ENCODE assay signal across 8 mouse cellular contexts in the genomic region with DNA sequence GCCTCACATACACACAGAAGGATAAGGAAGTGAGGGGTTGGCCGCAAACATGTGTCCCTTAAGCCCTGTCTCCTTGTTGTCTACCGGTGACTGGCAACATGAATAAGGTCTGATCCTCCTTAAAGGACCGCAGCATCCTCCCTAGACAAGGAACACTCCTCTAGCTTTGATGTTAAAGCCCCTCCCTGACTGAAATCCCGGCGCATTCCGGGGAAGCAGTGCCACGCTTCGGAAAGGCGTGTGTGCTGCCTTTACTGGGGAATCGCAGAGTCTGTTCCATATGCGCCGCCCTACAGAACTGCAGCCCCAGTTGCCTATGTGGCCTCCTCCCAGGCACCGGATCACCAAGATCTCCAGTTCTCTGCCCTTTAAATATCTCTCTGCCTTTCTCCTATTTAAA. TPM values are rescaled to one million over a fixed set of nuclear protein-coding genes. Genes with fewer than 3 reads are reported as not detected.
A peak's percentile ranks its signal among the peaks of the same experiment; 100 is the strongest.
DNase-seq lines count a peak whose midpoint lies in the region; ATAC-seq and TF ChIP-seq lines count a peak whose summit lies in the region.

No protein-coding gene starts in this region.

- ATAC-seq in forebrain, embryonic 11.5 days (replicated peaks; ENCODE audit: low FRiP score): no peak
- no peak for ATAC-seq in hindbrain, embryonic 11.5 days (ENCODE audit: low FRiP score)
- ATAC-seq in stomach, postnatal 0 days (ENCODE audit: low FRiP score, low TSS enrichment): no peak

- H3K27me3 ChIP-seq in forebrain, embryonic 11.5 days (ENCODE audit: control insufficient read depth, insufficient read depth, low read length): peaks cover 32% of the 10 kb centered on the region
- H3K27me3 ChIP-seq in hindbrain, embryonic 11.5 days (ENCODE audit: control insufficient read depth, insufficient read depth, low read length): peaks cover 15% of the 10 kb centered on the region
- peaks cover 87% of the 10 kb centered on the region for H3K27me3 ChIP-seq in midbrain, embryonic 10.5 days (ENCODE audit: low read depth, poor library complexity, severe bottlenecking)
- H3K27me3 ChIP-seq in stomach, postnatal 0 days (ENCODE audit: control insufficient read depth, insufficient read depth, low read length): peaks cover 2% of the 10 kb centered on the region; the same call in 1 of the 2 replicates

- intact Hi-C loops in left cerebral cortex, adult 2 months (cut with DNase I): loop anchor here (5.0 to 10.0 kb wide), 2 partner anchors 402 to 924 kb away; no protein-coding TSS in a partner anchor

- WGBS in forebrain, embryonic 11.5 days: 1% methylated on average over 13 of the region's 13 CpGs
- 4% methylated on average over 13 of the region's 13 CpGs for WGBS in hindbrain, embryonic 11.5 days
- WGBS in midbrain, embryonic 10.5 days: 2% methylated on average over 13 of the region's 13 CpGs
- 3% methylated on average over 13 of the region's 13 CpGs for WGBS in stomach, postnatal 0 days

- H3K9me3 ChIP-seq in forebrain, embryonic 11.5 days (ENCODE audit: control insufficient read depth, low read length): no peaks in the 10 kb centered on the region
- H3K9me3 ChIP-seq in hindbrain, embryonic 11.5 days (ENCODE audit: control insufficient read depth, low read length): no peaks in the 10 kb centered on the region
- no peaks in the 10 kb centered on the region for H3K9me3 ChIP-seq in midbrain, embryonic 10.5 days (replicated peaks)
- no peaks in the 10 kb centered on the region for H3K9me3 ChIP-seq in stomach, postnatal 0 days (ENCODE audit: control insufficient read depth, low read length)

- H3K36me3 ChIP-seq in forebrain, embryonic 11.5 days (ENCODE audit: control insufficient read depth, insufficient read depth, low read length): no peaks in the 10 kb centered on the region
- H3K36me3 ChIP-seq in hindbrain, embryonic 11.5 days (ENCODE audit: control insufficient read depth, insufficient read depth, low read length): no peaks in the 10 kb centered on the region
- H3K36me3 ChIP-seq in midbrain, embryonic 10.5 days: no peaks in the 10 kb centered on the region
- no peaks in the 10 kb centered on the region for H3K36me3 ChIP-seq in stomach, postnatal 0 days (ENCODE audit: control insufficient read depth, insufficient read depth, low read length)

- TF ChIP-seq EP300 in stomach, postnatal 0 days (optimal IDR thresholded peaks at IDR 0.05): no peak

- no peak overlapping the region for H3K27ac ChIP-seq in forebrain, embryonic 11.5 days (ENCODE audit: low read depth, low read length)
- no peak overlapping the region for H3K27ac ChIP-seq in hindbrain, embryonic 11.5 days (ENCODE audit: low read depth, low read length)
- H3K27ac ChIP-seq in left cerebral cortex, adult 2 months: peak overlapping the region; percentile 69
- no peak overlapping the region; the same call in 1 of the 2 replicates for H3K27ac ChIP-seq in midbrain, embryonic 10.5 days (replicated peaks)
- no peak overlapping the region for H3K27ac ChIP-seq in stomach, postnatal 0 days (replicated peaks)

- peaks cover 5% of the 10 kb centered on the region for H3K4me1 ChIP-seq in forebrain, embryonic 11.5 days (replicated peaks; ENCODE audit: control insufficient read depth, insufficient read depth, low read length)
- H3K4me1 ChIP-seq in hindbrain, embryonic 11.5 days (replicated peaks; ENCODE audit: control insufficient read depth, insufficient read depth, low read length): peaks cover 7% of the 10 kb centered on the region; the same call in 1 of the 2 replicates
- peaks cover 69% of the 10 kb centered on the region for H3K4me1 ChIP-seq in midbrain, embryonic 10.5 days
- H3K4me1 ChIP-seq in stomach, postnatal 0 days (replicated peaks; ENCODE audit: control insufficient read depth, insufficient read depth): peaks cover 2% of the 10 kb centered on the region; the same call in 1 of the 2 replicates

- H3K4me2 ChIP-seq in forebrain, embryonic 11.5 days (ENCODE audit: low read depth, low read length, severe bottlenecking): peak overlapping the region; percentile 100
- peak overlapping the region; percentile 84 for H3K4me2 ChIP-seq in hindbrain, embryonic 11.5 days (replicated peaks; ENCODE audit: low read depth, low read length)
- H3K4me2 ChIP-seq in stomach, postnatal 0 days (replicated peaks; ENCODE audit: low read depth): peak overlapping the region; percentile 100

- 0 out of 2 replicates have a peak overlapping the region, but pooled peaks have one; percentile 73 for H3K9ac ChIP-seq in forebrain, embryonic 11.5 days (ENCODE audit: low read length)
- peak overlapping the region; percentile 2 for H3K9ac ChIP-seq in hindbrain, embryonic 11.5 days (ENCODE audit: low read depth, low read length)
- peak overlapping the region; percentile 64; the same call in 1 of the 2 replicates for H3K9ac ChIP-seq in stomach, postnatal 0 days (ENCODE audit: low read length)

- no peak; the same call in 1 of the 2 replicates for TF ChIP-seq CTCF in left cerebral cortex, adult 2 months (IDR thresholded peaks at IDR 0.05)
- TF ChIP-seq CTCF in stomach, postnatal 0 days (IDR thresholded peaks at IDR 0.05; ENCODE audit: low read depth): 0 out of 2 replicates have a peak, but pooled peaks have one; percentile 17

- DNase-seq in kidney, adult 18-20 months: peak; percentile 18
- no peak for DNase-seq in kidney, adult 11 months
- peak; percentile 55 for DNase-seq in forebrain, embryonic 11.5 days (ENCODE audit: low spot score)
- peak; percentile 50 for DNase-seq in hindbrain, embryonic 11.5 days (ENCODE audit: low spot score)
- DNase-seq in left cerebral cortex, adult 2 months (ENCODE audit: extremely low spot score in 1 of 2, low spot score in 2 of 2): peak; percentile 61 to 64
- peak; percentile 41 for DNase-seq in midbrain, embryonic 10.5 days (ENCODE audit: low spot score)
- DNase-seq in stomach, postnatal 0 days (ENCODE audit: low spot score): peak; percentile 20
- no peak for DNase-seq in thymus, adult 18-20 months

- H3K4me3 ChIP-seq in forebrain, embryonic 11.5 days (ENCODE audit: low read depth, low read length): peak overlapping the region; percentile 72
- peak overlapping the region; percentile 85 for H3K4me3 ChIP-seq in hindbrain, embryonic 11.5 days (ENCODE audit: low read depth, low read length)
- peak overlapping the region; percentile 89 for H3K4me3 ChIP-seq in left cerebral cortex, adult 2 months
- H3K4me3 ChIP-seq in midbrain, embryonic 10.5 days: peak overlapping the region; percentile 89
- peak overlapping the region; percentile 66 for H3K4me3 ChIP-seq in stomach, postnatal 0 days (ENCODE audit: low read depth, low read length)

RNA-seq across cellular contexts. Expression of a gene that starts 1.6 kb away (rescaled TPM):
- 3.5 and 4.3 TPM in 2 replicates for polyA plus RNA-seq in forebrain, embryonic 11.5 days (2014; fragmentation: Nextera tagmentation; extraction: Ambion mirVana)
- polyA plus RNA-seq in hindbrain, embryonic 11.5 days (2014; fragmentation: Nextera tagmentation; extraction: Ambion mirVana): 6.3 and 8.1 TPM in 2 replicates
- 10 to 100 TPM; 70.2 to 71.6 TPM for total RNA-seq in left cerebral cortex, adult 2 months (2021)
- 1.2 and 1.6 TPM in 2 replicates for polyA plus RNA-seq in midbrain, embryonic 10.5 days (2016; fragmentation: Nextera tagmentation; extraction: Ambion mirVana)
- 1.1 and 1.2 TPM in 2 replicates for polyA plus RNA-seq in stomach, postnatal 0 days (2015; fragmentation: Nextera tagmentation; extraction: Ambion mirVana)

Comparison
In these comparisons a context has a peak if more than half of its experiments do, and no peak if none do; other contexts are left out.
1. DNase-seq: peak in kidney, adult 18-20 months (single experiment), forebrain, embryonic 11.5 days (single experiment), hindbrain, embryonic 11.5 days (single experiment), left cerebral cortex, adult 2 months (2 of 2), midbrain, embryonic 10.5 days (single experiment) and stomach, postnatal 0 days (single experiment); none in kidney, adult 11 months (single experiment) and thymus, adult 18-20 months (0 of 2).
2. H3K9ac ChIP-seq: peak in every context shown above with its lines; median percentile 73 in forebrain, embryonic 11.5 days; 64 in stomach, postnatal 0 days; 2 in hindbrain, embryonic 11.5 days.
3. Peak in every context shown above with its lines, with median percentiles within 50 percentile points of each other: H3K4me2 ChIP-seq and H3K4me3 ChIP-seq.